Mouse (Mus musculus): ENCODE results near the gene Gm20721.

- TF ChIP-seq CTCF (IDR thresholded peaks at IDR 0.05; ENCODE audit: insufficient read depth, low read length), result no peak
- TF ChIP-seq POLR2A (IDR thresholded peaks at IDR 0.05; ENCODE audit: borderline replicate concordance, extremely low read depth, low read depth, low read length), result peak; percentile 93
These were observed 19.1 kb downstream of the Gm20721 start for GRCm38 (mm10) chr2:174327295-174327981.
